Mouse (Mus musculus) cerebellum, adult 2 months (tissue): ENCODE data around the gene Gna11.

Source experiments
- CTCF ChIP-seq: fragments of 200-500 bp; IDR thresholded peaks from 2 replicates; pipeline ENCODE4 v1.5.1; 2011; ENCODE audit warnings: low read depth, mild to moderate bottlenecking, control low read depth, low read length, moderate library complexity, borderline replicate concordance; ENCODE audit not compliant: insufficient read depth
- POLR2A ChIP-seq: fragments of 200-500 bp; IDR thresholded peaks from 2 replicates; pipeline ENCODE4 v1.6.1; 2011; ENCODE audit warnings: low read length, control low read depth, borderline replicate concordance; ENCODE audit not compliant: insufficient read depth

GRCm38 (mm10) chr10:81495151-81495550 lies 49.8 kb downstream of the Gna11 start:
- no peak for TF ChIP-seq CTCF
- no peak for TF ChIP-seq POLR2A
